Mouse (Mus musculus) lung, embryonic 14.5 days (tissue): ENCODE measurements around the gene Dact2. TPM values are rescaled to one million over a fixed set of nuclear protein-coding genes. Genes with fewer than 3 reads are reported as not detected.

Experiments used
- ATAC-seq: fragments of 200-750 bp; cut with Nextera tagmentation; 2 replicates; pipeline ENCODE4 v1.8.0; 2017; ENCODE audit warnings: mild to moderate bottlenecking, moderate TSS enrichment, moderate library complexity; ENCODE audit not compliant: insufficient read depth
- DNase-seq: peaks from one replicate; pipeline ENCODE4 v3.0.0-alpha.2; 2015
- H3K27ac ChIP-seq: fragments of 300-500 bp; sonication (generic); 2 replicates; pipeline ENCODE4 v1.5.1; 2014; ENCODE audit warnings: low read depth, mild to moderate bottlenecking, moderate library complexity
- H3K27me3 ChIP-seq: fragments of 300-500 bp; sonication (generic); 2 replicates; pipeline ENCODE4 v1.6.1; 2014; ENCODE audit warnings: low read length, control low read depth; ENCODE audit not compliant: insufficient read depth
- H3K36me3 ChIP-seq: fragments of 300-500 bp; sonication (generic); 2 replicates; pipeline ENCODE4 v1.6.1; 2014; ENCODE audit warnings: control low read depth; ENCODE audit not compliant: insufficient read depth
- H3K4me1 ChIP-seq: fragments of 300-500 bp; sonication (generic); 2 replicates; pipeline ENCODE4 v1.6.1; 2014; ENCODE audit warnings: antibody characterized with exemption, control low read depth; ENCODE audit not compliant: insufficient read depth
- H3K4me2 ChIP-seq: fragments of 300-500 bp; sonication (generic); 2 replicates; pipeline ENCODE4 v1.6.1; 2014; ENCODE audit warnings: mild to moderate bottlenecking
- H3K4me3 ChIP-seq: fragments of 300-500 bp; sonication (generic); 2 replicates; pipeline ENCODE4 v1.5.1; 2014; ENCODE audit warnings: low read depth, low read length
- H3K9ac ChIP-seq: fragments of 300-500 bp; sonication (generic); 2 replicates; pipeline ENCODE4 v1.6.1; 2014
- H3K9me3 ChIP-seq: fragments of 300-500 bp; sonication (generic); 2 replicates; pipeline ENCODE4 v1.6.1; 2016; ENCODE audit warnings: low read depth, low read length, control low read depth
- CTCF ChIP-seq: IDR thresholded peaks from 2 replicates; pipeline ENCODE4 v1.5.1; 2016; ENCODE audit warnings: antibody characterized with exemption, low read depth
- WGBS: fragments of 180-500 bp; shearing (Covaris S2); extraction: QIAGEN DNeasy Blood & Tissue Kit; methylation state at CpG from one replicate; pipeline ENCODE4 v1.1.7; 2014; 5-methylcytosine and 5-hydroxymethylcytosine counted together
- polyA plus RNA-seq: library from polyadenylated mRNA; unstranded; fragments of >200 nt; fragmentation: Nextera tagmentation; extraction: Ambion mirVana; gene quantifications from 2 replicates; pipeline ENCODE4 v1.2.1, GENCODE M21; 2014

Dact2 gene
- polyA plus RNA-seq, 1 experiment from 2014 or later = 7.5 TPM

DNA sequence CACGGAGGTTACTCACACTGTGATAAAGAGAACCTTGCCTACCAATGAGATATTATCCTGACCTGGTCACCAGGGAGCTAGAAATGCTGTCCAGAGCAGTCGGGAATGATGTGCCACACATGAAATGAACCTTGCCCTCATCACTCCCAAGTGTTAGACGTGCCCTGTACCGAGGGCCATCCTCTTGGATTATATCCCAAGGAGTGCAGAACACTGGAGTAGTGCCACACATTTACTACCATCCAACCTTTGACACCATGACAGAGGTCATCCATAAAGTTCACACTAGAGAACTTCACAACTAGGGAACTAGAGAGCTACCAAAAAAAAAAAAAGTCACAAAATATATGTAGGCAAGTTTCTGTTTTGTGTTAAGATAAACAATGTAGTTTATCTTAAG lies 24.3 kb upstream of the Dact2 start:
- DNase-seq (no peak), ATAC-seq (no peak)
- H3K27ac ChIP-seq = no peak overlapping the region
- no peak overlapping the region for H3K9ac ChIP-seq
- peaks cover 7% of the 10 kb centered on the region for H3K4me1 ChIP-seq
- H3K4me2 ChIP-seq = no peak overlapping the region
- TF ChIP-seq CTCF = no peak
- no peaks in the 10 kb centered on the region for H3K9me3 ChIP-seq
- no peak overlapping the region for H3K4me3 ChIP-seq
- H3K27me3 ChIP-seq = peaks cover 3% of the 10 kb centered on the region; the same call in 1 of the 2 replicates
- WGBS = 58% methylated on average over 4 of the region's 4 CpGs
- no peaks in the 10 kb centered on the region for H3K36me3 ChIP-seq

DNA sequence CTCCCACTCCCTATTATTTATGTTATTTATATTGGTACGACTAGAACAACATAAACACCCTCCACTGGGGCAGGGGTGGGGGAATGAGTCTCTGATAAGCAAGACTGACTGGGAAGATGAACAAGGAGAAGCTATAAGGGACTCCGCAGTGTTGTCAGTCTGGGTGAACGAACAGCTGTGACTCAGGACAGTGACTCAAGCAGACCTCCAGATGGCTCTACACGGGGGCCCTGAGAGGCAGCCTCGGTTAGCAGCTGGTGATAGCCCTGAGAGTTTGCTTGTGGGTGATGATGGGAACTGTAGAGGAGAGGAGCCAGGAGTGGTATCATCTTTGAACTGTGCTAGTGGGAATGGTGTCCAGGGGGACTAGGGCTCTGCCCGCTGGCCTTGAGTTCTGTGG lies 23.5 kb upstream of the Dact2 start:
- H3K36me3 ChIP-seq = no peaks in the 10 kb centered on the region
- no peak for TF ChIP-seq CTCF
- ATAC-seq = peak; percentile 14; the same call in 1 of the 2 replicates
- no peak overlapping the region for H3K4me2 ChIP-seq
- H3K9ac ChIP-seq = no peak overlapping the region
- no peak overlapping the region for H3K4me3 ChIP-seq
- DNase-seq = no peak
- peaks cover 7% of the 10 kb centered on the region for H3K4me1 ChIP-seq
- 23% methylated on average over 6 of the region's 6 CpGs for WGBS
- no peaks in the 10 kb centered on the region for H3K9me3 ChIP-seq
- H3K27ac ChIP-seq = no peak overlapping the region
- peaks cover 3% of the 10 kb centered on the region; the same call in 1 of the 2 replicates for H3K27me3 ChIP-seq

DNA sequence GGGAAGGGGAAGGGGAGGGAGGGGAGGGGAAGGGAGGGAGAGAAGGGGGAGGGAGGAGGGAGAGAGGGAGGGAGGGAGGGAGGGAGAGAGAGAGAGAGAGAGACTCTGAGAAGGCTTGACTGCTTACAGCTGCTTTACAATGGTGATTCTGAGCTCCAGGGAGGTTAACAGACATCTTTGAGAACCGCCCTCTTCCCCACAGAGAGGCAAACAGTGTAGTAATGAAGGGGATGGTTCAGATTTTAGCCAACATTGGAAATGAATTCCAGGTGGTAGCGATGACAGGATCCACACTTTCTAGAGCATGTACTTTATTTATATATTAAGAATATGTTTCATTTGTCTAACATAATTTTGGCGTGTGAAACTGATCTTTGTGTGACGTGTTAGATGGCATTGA lies 22.7 kb upstream of the Dact2 start:
- ATAC-seq (no peak), DNase-seq (no peak)
- H3K4me1 ChIP-seq = peaks cover 7% of the 10 kb centered on the region
- H3K27ac ChIP-seq = no peak overlapping the region
- H3K36me3 ChIP-seq = no peaks in the 10 kb centered on the region
- H3K4me2 ChIP-seq = no peak overlapping the region
- H3K9me3 ChIP-seq = no peaks in the 10 kb centered on the region
- 22% methylated on average over 4 of the region's 4 CpGs for WGBS
- H3K4me3 ChIP-seq = no peak overlapping the region
- H3K9ac ChIP-seq = no peak overlapping the region
- TF ChIP-seq CTCF = no peak
- H3K27me3 ChIP-seq = no peaks in the 10 kb centered on the region

DNA sequence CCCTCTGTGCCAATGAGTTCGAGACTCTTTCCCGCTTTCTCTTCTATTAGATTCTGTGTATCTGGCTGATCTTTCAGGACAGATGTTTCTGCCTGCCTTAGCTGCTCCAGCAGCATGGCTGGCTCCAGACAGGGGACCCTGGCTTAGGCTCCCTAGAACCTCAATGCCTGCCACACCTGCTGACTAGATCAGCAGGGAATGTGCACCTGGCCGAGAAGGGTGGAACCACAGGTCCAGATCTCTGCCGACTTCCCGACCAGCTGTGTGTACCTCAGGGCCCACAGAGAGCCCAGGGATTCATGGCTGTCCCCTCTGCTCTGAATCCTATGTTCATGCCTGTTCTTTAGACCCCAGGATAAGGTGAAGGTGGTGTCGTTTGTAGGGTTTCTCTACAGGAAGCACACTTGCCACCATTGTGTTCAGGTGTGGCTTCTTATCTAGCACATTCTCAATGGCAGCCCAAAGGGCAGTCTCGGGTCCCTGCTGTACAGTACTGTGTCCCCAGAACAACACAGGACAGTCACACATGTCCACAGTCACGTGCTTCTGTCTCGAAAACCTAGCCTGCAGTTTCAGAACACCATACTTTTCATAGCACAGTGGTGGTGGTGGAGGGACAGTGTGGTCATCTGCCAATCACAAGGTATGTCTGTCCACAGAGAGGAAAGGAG lies 22.0 kb upstream of the Dact2 start:
- H3K27me3 ChIP-seq = no peaks in the 10 kb centered on the region

DNA sequence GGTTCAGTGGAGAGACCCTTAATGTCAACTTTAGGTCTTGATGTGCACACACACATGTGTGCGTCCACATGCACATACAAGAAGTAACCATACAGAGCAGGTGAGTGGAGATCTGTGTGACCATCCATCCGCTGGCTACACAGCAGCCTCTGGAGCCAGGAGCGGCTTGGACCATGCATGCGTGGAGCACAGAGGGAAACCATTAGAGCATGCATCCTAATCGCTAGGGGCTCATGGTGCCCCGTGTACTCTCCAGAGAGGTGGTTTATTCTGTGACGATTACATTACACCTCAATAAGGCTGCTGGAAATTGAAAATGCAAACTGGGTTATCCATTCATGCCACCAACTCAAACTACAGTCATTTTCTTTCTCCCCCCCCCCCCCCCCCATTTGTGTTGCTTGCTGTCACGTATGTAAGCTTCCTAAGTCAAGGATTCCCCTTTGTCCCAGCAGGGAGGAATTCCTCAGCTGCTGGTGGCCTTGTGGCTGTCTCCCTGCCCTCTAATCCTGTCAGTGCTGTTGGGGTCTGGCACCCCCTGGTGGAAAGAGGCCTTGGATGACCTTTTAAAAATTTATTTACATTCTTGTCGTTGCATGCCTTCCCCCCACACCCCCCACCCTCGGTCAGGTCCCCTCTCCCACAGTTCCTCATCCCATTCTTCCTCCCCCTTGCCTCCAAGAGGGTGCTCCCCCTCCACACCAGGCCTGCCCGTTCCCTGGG lies 17.9 kb upstream of the Dact2 start:
- H3K4me1 ChIP-seq = no peaks in the 10 kb centered on the region
- H3K9ac ChIP-seq = no peak overlapping the region
- no peak for ATAC-seq
- no peak overlapping the region for H3K4me2 ChIP-seq
- DNase-seq = peak; percentile 53
- peak; percentile 49 for TF ChIP-seq CTCF
- H3K36me3 ChIP-seq = no peaks in the 10 kb centered on the region
- no peak overlapping the region for H3K27ac ChIP-seq
- no peaks in the 10 kb centered on the region for H3K9me3 ChIP-seq
- H3K27me3 ChIP-seq = no peaks in the 10 kb centered on the region
- H3K4me3 ChIP-seq = no peak overlapping the region
- 33% methylated on average over 11 of the region's 11 CpGs for WGBS

More for the DNA sequence above, 22.0 kb upstream of the Dact2 start:
- ATAC-seq (no peak), DNase-seq (no peak)
- TF ChIP-seq CTCF = no peak
- WGBS = 56% methylated on average over 9 of the region's 9 CpGs
- Histone ChIP-seq H3K9ac (no peak overlapping the region), H3K36me3 (no peaks in the 10 kb centered on the region), H3K4me3 (no peak overlapping the region), H3K4me1 (peaks cover 4% of the 10 kb centered on the region), H3K9me3 (no peaks in the 10 kb centered on the region), H3K4me2 (no peak overlapping the region), H3K27ac (no peak overlapping the region)

DNA sequence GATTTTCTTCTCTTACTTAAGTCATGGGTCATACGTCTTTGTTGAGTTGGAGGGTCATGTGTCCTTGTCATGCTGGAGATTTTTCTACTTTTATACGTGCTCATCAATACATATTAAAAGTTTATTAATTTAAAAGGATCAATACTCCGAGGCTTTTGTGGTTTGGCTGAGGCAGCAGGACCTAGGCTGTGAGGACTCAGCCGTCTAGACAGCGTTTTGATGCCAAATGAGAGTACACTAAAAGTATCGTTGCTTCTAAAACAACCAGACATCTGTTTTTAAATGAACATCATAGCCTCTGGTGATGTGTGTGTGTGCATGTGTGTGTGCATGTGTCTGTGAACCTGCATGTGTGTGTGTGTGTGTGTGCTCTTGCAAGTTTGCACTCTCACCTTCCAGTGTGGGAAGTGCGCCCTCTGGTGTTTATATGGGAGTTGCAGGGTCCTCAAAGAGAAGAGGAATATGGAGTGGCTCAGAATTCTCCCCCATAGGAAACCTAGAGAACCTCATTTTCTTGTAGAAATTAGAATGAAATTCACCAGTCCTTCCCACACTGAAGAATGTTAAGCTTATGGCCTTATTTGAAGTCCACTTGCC lies 16.6 kb upstream of the Dact2 start:
- H3K9ac ChIP-seq = no peak overlapping the region
- H3K4me3 ChIP-seq = no peak overlapping the region
- H3K36me3 ChIP-seq = no peaks in the 10 kb centered on the region
- no peaks in the 10 kb centered on the region for H3K27me3 ChIP-seq
- DNase-seq (peak; percentile 86), ATAC-seq (0 out of 2 replicates have a peak, but pooled peaks have one; percentile 31)
- no peak overlapping the region for H3K4me2 ChIP-seq
- peak; percentile 91 for TF ChIP-seq CTCF
- H3K4me1 ChIP-seq = no peaks in the 10 kb centered on the region
- no peaks in the 10 kb centered on the region for H3K9me3 ChIP-seq
- 65% methylated on average over 7 of the region's 7 CpGs for WGBS
- H3K27ac ChIP-seq = no peak overlapping the region

DNA sequence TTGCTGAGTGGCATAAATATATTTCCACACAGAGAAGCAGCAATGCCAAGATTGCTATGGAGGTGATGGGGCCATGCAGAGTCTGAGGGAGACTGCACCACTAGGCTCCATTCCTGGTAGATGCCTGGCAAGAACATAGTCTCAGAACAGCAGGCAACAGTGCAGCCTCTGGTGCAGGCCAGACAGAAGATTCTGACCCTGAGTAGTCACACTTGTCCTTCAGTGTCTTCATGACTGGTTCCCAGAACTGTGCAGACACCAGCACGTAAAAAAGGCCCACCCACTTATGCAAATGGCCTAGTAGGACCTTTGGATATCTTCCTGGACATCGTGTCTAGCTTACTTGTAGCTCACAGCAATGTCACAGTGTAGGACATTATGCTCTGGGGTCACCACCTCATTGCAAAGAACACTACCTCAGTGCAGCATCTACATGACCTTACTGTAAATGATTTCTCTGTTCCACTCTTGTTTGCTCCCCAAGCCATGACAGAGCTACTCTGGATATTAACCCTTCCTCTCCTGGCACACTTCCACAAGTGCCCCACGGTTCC lies 9.9 kb upstream of the Dact2 start:
- Histone ChIP-seq H3K27ac (no peak overlapping the region), H3K4me1 (no peaks in the 10 kb centered on the region), H3K27me3 (no peaks in the 10 kb centered on the region), H3K9ac (no peak overlapping the region), H3K9me3 (no peaks in the 10 kb centered on the region), H3K4me3 (no peak overlapping the region), H3K36me3 (no peaks in the 10 kb centered on the region), H3K4me2 (no peak overlapping the region)
- WGBS = 60% methylated on average over 3 of the region's 3 CpGs
- DNase-seq (no peak), ATAC-seq (no peak)
- no peak for TF ChIP-seq CTCF
